Mouse (Mus musculus) stomach, embryonic 15.5 days (tissue): Measurements from ENCODE around the gene Macrod2. TPM values are rescaled to one million over a fixed set of nuclear protein-coding genes. Genes with fewer than 3 reads are reported as not detected.

Experiments used
- ATAC-seq: fragments of 200-750 bp; cut with Nextera tagmentation; 2 replicates; pipeline ENCODE4 v1.8.0; 2017; ENCODE audit warnings: low read depth, moderate number of reproducible peaks, moderate TSS enrichment; ENCODE audit not compliant: insufficient read depth, low FRiP score
- H3K27ac ChIP-seq: fragments of 300-500 bp; sonication (generic); 2 replicates; pipeline ENCODE4 v1.5.1; 2015; ENCODE audit warnings: mild to moderate bottlenecking, inconsistent platforms
- H3K27me3 ChIP-seq: fragments of 300-500 bp; sonication (generic); replicated peaks from 2 replicates; pipeline ENCODE4 v1.6.1; 2015; ENCODE audit warnings: inconsistent platforms
- H3K36me3 ChIP-seq: fragments of 300-500 bp; sonication (generic); 2 replicates; pipeline ENCODE4 v1.6.1; 2015; ENCODE audit warnings: inconsistent platforms
- H3K4me1 ChIP-seq: fragments of 300-500 bp; sonication (generic); 2 replicates; pipeline ENCODE4 v1.6.1; 2015; ENCODE audit warnings: inconsistent platforms
- H3K4me2 ChIP-seq: fragments of 300-500 bp; sonication (generic); 2 replicates; pipeline ENCODE4 v1.6.1; 2015; ENCODE audit warnings: mild to moderate bottlenecking, inconsistent platforms
- H3K4me3 ChIP-seq: fragments of 300-500 bp; sonication (generic); replicated peaks from 2 replicates; pipeline ENCODE4 v1.5.1; 2015; ENCODE audit warnings: inconsistent platforms
- H3K9ac ChIP-seq: fragments of 300-500 bp; sonication (generic); 2 replicates; pipeline ENCODE4 v1.6.1; 2015; ENCODE audit warnings: inconsistent platforms
- H3K9me3 ChIP-seq: fragments of 300-500 bp; sonication (generic); 2 replicates; pipeline ENCODE4 v1.6.1; 2016; ENCODE audit warnings: inconsistent platforms
- WGBS: fragments of 180-500 bp; shearing (Covaris S2); methylation state at CpG from one replicate; pipeline ENCODE4 v1.1.7; 2015; 5-methylcytosine and 5-hydroxymethylcytosine counted together
- polyA plus RNA-seq: library from polyadenylated mRNA; unstranded; fragments of >200 nt; fragmentation: Nextera tagmentation; extraction: Ambion mirVana; gene quantifications from 2 replicates; pipeline ENCODE4 v1.2.1, GENCODE M21; 2015

Gene Macrod2
- polyA plus RNA-seq, 1 experiment from 2014 or later, result 40.8 TPM

DNA sequence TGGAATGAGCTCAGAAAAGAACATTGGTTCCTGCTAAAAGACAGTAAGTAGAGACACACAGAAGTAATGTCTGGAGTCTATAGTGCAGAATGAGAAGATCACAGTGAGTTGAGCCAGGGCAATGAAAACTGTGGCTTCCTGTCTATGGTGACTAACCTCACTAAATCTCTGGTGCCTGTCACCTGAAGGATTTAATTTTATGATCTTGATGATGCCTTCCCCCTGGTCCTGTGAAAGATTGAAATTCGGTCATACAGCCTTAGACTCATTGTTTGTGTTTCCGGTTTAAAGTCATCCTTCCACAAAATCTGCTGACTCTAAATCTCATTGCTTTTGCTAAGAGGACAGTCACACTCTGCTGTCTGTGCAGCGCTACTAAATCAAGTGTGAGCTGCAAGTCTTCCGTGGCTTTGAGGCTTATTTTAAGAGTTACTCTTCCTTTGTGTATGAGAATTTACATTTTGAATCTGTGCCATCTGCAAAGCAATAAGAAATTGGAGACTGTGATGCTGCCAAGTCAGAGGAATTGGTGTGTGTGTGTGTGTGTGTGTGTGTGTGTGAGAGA, 1836.0 kb downstream of the Macrod2 start:
- Histone ChIP-seq H3K4me3 (no peak overlapping the region), H3K4me1 (no peaks in the 10 kb centered on the region), H3K27me3 (no peaks in the 10 kb centered on the region), H3K36me3 (no peaks in the 10 kb centered on the region), H3K4me2 (no peak overlapping the region), H3K27ac (no peak overlapping the region), H3K9me3 (no peaks in the 10 kb centered on the region), H3K9ac (no peak overlapping the region)
- ATAC-seq, result no peak
- 53% methylated on average over 4 of the region's 4 CpGs for whole genome bisulfite sequencing

DNA sequence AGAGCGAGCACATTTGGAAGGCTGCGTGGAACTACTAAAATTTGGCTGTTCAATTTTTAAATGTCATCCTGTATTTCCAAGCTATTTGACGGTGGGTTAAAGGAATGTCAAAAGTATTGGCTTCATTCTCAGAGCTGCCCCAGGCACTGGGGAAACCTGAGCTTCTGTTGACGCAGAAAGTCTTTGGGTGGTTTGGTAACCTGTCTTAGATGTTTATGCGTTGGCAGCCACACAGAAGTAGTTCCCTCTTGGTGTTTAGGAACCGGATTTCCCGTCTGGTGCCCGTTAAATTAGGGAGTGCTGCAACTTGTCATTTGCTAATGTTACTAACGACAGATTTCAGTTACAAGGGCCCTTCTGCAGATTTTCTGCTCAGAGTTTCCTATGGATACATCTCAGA, 1837.7 kb downstream of the Macrod2 start:
- WGBS, result 45% methylated on average over 9 of the region's 9 CpGs
- ATAC-seq, result no peak

DNA sequence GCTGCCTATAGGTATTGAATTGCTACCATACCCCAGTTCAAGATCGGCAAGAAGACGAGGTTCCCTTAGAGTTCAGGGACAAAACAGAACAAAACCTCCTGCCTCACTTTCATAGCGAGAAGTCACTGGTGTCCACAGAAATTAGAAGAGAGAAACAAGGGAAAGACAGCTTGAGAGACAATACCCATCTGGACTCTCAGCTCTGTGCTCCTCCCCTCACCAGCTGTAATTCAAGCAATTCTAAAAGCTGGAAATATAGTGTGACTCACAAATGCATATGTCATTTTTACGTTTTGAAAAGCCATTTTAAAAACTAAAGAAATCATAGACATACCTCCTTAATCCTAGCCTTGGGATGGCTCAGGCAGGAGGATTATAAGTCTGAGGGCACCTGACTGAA, 1848.4 kb downstream of the Macrod2 start:
- no peak overlapping the region for H3K4me2 ChIP-seq
- H3K27ac ChIP-seq, result no peak overlapping the region
- no peaks in the 10 kb centered on the region for H3K4me1 ChIP-seq
- no peak overlapping the region for H3K9ac ChIP-seq
- H3K9me3 ChIP-seq, result no peaks in the 10 kb centered on the region
- no peak overlapping the region for H3K4me3 ChIP-seq
- ATAC-seq, result no peak
- 68% methylated on average over 4 of the region's 4 CpGs for WGBS
- no peaks in the 10 kb centered on the region for H3K36me3 ChIP-seq
- no peaks in the 10 kb centered on the region for H3K27me3 ChIP-seq

More for the DNA sequence above, 1837.7 kb downstream of the Macrod2 start:
- Histone ChIP-seq H3K9ac (no peak overlapping the region), H3K36me3 (no peaks in the 10 kb centered on the region), H3K4me3 (no peak overlapping the region), H3K27ac (no peak overlapping the region), H3K27me3 (no peaks in the 10 kb centered on the region), H3K4me2 (no peak overlapping the region), H3K9me3 (no peaks in the 10 kb centered on the region), H3K4me1 (no peaks in the 10 kb centered on the region)

DNA sequence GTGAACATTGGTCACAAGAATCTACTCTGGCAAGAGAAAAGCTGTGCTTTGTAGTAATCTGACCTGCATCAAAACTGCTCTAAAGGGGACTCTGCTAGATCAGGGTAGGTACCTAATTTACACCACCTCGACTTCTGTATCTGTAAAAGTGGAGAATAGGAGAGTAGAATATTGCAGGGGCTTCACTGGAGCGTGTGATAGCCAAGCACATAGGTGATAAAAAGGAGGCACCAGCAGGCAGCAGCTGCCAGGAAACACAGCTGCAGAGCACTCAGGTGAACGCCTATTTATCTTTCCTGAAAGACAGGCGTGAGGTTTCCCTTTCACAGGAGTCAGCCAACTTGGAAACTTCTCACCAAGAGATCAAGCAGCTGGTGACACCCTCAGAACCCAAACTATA, 1855.3 kb downstream of the Macrod2 start:
- Histone ChIP-seq H3K4me3 (no peak overlapping the region), H3K36me3 (no peaks in the 10 kb centered on the region), H3K27me3 (no peaks in the 10 kb centered on the region), H3K4me2 (no peak overlapping the region), H3K9me3 (no peaks in the 10 kb centered on the region), H3K9ac (no peak overlapping the region), H3K27ac (no peak overlapping the region), H3K4me1 (no peaks in the 10 kb centered on the region)
- 32% methylated on average over 4 of the region's 4 CpGs for WGBS
- ATAC-seq, result no peak

DNA sequence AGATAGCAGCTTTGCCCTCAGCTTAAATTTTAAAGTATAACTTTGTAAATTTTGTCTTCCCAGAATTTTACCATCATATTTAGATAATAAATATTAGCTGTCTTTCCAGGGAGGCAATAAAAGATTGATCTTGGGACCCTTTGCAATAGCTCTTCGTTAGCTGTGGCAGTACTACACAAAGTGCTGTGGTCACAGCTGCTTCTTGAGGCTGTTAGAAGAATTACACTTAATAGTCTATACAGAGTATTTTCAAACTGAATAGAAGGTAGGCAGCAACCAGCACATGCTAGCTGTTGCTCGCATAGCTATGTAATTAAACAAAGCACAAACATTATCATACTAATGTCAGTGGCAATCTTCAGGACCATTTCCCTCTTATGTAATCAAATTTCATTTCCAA, 1856.4 kb downstream of the Macrod2 start:
- H3K4me1 ChIP-seq, result no peaks in the 10 kb centered on the region
- ATAC-seq, result no peak
- no peak overlapping the region for H3K4me2 ChIP-seq
- 69% methylated on average over 2 of the region's 2 CpGs for WGBS
- no peak overlapping the region for H3K27ac ChIP-seq
- no peaks in the 10 kb centered on the region for H3K36me3 ChIP-seq
- H3K9ac ChIP-seq, result no peak overlapping the region
- no peak overlapping the region for H3K4me3 ChIP-seq
- no peaks in the 10 kb centered on the region for H3K9me3 ChIP-seq
- no peaks in the 10 kb centered on the region for H3K27me3 ChIP-seq

DNA sequence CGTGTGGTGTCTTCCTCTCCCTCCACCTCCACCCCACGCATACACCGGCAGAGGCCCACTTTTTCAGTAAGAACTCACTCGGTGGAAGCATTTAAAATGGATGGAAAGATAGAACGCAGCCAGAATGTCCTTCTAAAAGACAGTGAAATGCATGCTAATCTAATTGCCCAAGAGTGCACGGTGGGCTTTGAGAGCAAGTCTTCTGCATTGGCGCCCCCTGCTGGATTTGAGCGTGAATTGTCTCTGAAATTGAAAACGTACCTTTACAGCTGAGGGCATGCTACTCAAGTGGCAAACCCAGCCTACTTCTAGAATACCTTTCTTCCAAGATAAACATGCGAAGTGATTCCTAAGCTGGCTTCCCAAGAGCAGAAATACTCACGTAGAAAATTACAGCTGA, 1858.8 kb downstream of the Macrod2 start:
- Histone ChIP-seq H3K27me3 (no peaks in the 10 kb centered on the region), H3K4me1 (no peaks in the 10 kb centered on the region), H3K4me3 (no peak overlapping the region), H3K9ac (no peak overlapping the region), H3K9me3 (no peaks in the 10 kb centered on the region), H3K36me3 (no peaks in the 10 kb centered on the region), H3K4me2 (no peak overlapping the region), H3K27ac (no peak overlapping the region)
- ATAC-seq, result peak; percentile 47; the same call in 1 of the 2 replicates
- WGBS, result 15% methylated on average over 11 of the region's 11 CpGs

DNA sequence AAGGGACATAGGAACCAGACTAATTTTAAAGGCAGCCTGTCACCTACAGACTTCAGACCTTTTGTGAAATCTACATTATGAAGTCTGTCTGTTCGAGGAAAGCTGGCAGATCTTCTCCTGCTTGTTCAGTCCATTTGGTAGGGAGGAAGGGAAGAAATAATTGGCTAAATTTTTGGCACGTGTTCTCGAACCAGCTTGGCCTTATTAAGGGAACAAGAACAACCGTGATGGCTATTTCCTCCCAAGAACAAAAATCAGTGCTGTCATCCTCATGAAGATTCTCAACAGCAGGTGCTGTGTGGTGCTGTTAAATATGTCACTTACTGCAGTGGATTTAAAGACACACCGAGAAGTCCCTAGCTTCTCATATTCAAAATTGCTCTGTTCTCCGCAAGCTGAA, 1859.5 kb downstream of the Macrod2 start:
- no peak overlapping the region for H3K9ac ChIP-seq
- H3K27me3 ChIP-seq, result no peaks in the 10 kb centered on the region
- no peaks in the 10 kb centered on the region for H3K9me3 ChIP-seq
- H3K4me3 ChIP-seq, result no peak overlapping the region
- WGBS, result 82% methylated on average over 6 of the region's 6 CpGs
- no peak overlapping the region for H3K4me2 ChIP-seq
- H3K27ac ChIP-seq, result no peak overlapping the region
- H3K36me3 ChIP-seq, result no peaks in the 10 kb centered on the region
- no peak for ATAC-seq
- no peaks in the 10 kb centered on the region for H3K4me1 ChIP-seq

DNA sequence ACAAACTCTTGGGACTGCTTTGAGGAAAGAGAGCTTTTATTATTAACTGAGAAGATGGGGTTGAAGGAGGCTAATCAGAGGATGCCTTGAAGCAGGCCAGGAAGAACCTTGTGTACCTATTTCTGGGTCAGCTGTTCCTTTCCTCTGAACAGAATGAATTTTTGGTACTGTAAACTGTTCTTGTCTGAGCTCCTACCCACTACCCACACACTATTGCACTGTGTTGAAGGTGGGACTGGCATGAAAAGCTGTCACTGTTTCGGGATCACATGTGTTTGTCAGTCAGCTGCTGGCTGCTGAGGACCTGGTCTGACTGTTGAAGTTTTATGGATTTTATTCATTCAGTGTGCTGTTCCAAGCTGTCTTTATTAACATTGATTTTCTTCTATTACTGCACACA, 1862.4 kb downstream of the Macrod2 start:
- Histone ChIP-seq H3K4me3 (no peak overlapping the region), H3K36me3 (no peaks in the 10 kb centered on the region)
- ATAC-seq, result no peak

DNA sequence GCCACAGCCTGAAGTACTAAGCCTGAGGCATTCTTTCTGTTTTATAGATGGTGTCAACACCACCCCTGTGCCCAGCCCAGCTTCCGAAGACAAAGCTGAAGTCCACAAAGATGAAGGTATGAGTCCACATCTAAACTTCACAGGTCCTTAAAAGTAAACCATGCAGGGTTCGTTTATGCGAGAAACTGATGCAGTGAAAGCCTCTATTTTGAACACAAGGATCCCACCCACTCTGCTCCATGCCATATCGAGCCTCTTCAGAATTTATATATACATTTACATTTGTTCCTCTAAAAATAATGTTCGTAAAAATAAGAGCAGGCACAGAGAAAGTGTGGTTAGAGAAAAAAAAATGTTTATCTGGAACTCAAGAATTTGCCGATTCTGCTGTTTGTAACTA, 1865.9 kb downstream of the Macrod2 start:
- Histone ChIP-seq H3K4me1 (no peaks in the 10 kb centered on the region), H3K9ac (no peak overlapping the region), H3K9me3 (no peaks in the 10 kb centered on the region), H3K27ac (no peak overlapping the region), H3K4me3 (no peak overlapping the region), H3K36me3 (no peaks in the 10 kb centered on the region), H3K27me3 (no peaks in the 10 kb centered on the region), H3K4me2 (no peak overlapping the region)
- ATAC-seq, result no peak
- 61% methylated on average over 6 of the region's 6 CpGs for WGBS

More for the DNA sequence above, 1862.4 kb downstream of the Macrod2 start:
- Histone ChIP-seq H3K27me3 (no peaks in the 10 kb centered on the region), H3K9ac (no peak overlapping the region), H3K27ac (no peak overlapping the region), H3K4me2 (no peak overlapping the region), H3K9me3 (no peaks in the 10 kb centered on the region), H3K4me1 (no peaks in the 10 kb centered on the region)
- WGBS, result 81% methylated on average over 1 of the region's 1 CpGs

DNA sequence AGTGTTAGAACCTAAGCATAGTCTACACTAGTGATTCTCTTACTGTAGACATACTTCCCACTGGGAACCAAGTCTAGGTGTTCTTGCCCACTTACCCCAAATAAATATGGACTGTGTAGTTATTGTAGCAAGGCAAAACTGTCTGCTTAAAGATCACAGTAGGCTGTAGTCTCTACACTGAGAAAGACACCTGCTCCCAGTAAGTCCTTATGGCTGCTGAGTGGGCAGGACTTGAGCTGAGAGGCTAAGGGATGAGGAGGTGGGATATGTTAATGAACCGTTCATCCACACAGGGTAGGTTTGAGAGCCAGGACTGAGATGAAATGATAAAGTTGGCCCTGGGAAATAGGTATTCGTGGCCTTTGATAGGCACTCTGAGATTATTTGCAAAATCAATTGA, 1869.6 kb downstream of the Macrod2 start:
- H3K4me1 ChIP-seq, result no peaks in the 10 kb centered on the region
- ATAC-seq, result no peak
- WGBS, result 81% methylated on average over 2 of the region's 2 CpGs
- no peaks in the 10 kb centered on the region for H3K9me3 ChIP-seq
- no peaks in the 10 kb centered on the region for H3K36me3 ChIP-seq
- no peak overlapping the region for H3K27ac ChIP-seq
- no peaks in the 10 kb centered on the region for H3K27me3 ChIP-seq
- no peak overlapping the region for H3K4me3 ChIP-seq
- no peak overlapping the region for H3K4me2 ChIP-seq
- H3K9ac ChIP-seq, result no peak overlapping the region

DNA sequence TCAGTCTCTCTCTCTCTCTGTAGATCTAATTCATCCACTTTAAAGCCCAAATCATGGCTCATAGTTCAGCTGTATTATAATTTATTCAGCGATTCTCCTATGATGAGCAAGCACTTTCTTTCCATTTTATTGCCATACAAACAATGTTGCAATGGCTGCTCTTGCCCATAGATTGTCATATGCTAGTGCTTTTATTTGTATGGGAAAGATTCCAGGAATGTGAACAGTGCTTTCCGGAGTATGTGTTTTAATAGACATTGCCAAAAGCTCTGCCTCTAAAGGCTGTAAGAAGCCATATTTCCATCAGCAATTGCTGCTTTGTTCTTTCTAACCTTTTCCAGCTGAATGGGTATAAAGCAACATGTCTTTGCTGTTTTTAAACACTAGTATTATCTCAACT, 1872.7 kb downstream of the Macrod2 start:
- no peaks in the 10 kb centered on the region for H3K36me3 ChIP-seq
- H3K9me3 ChIP-seq, result no peaks in the 10 kb centered on the region
- H3K9ac ChIP-seq, result no peak overlapping the region
- no peak overlapping the region for H3K27ac ChIP-seq
- no peaks in the 10 kb centered on the region for H3K4me1 ChIP-seq
- H3K27me3 ChIP-seq, result no peaks in the 10 kb centered on the region
- WGBS, result 74% methylated on average over 2 of the region's 2 CpGs
- no peak overlapping the region for H3K4me3 ChIP-seq
- ATAC-seq, result no peak
- H3K4me2 ChIP-seq, result no peak overlapping the region

DNA sequence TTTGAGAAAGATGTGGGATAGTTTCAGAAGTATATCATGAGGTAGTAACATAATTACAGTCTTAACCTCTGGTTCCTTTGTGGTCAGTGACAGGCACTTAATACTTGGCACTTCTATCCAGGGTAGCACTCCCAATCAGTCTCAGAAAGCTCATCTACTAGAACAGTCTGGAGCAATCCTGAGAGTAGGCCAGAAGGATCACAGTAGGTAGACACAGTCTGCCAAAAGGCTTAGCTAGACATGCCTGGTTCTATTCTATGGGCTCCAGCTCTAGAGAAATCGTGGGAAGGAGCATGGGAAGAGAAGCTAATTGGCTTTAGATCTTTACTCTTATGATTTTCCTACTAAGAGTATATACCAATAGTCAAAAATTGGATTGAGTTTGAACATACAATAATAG, 1891.7 kb downstream of the Macrod2 start:
- Histone ChIP-seq H3K9ac (no peak overlapping the region), H3K27ac (no peak overlapping the region), H3K36me3 (no peaks in the 10 kb centered on the region), H3K27me3 (no peaks in the 10 kb centered on the region), H3K4me3 (no peak overlapping the region), H3K9me3 (no peaks in the 10 kb centered on the region), H3K4me1 (no peaks in the 10 kb centered on the region), H3K4me2 (no peak overlapping the region)
- 49% methylated on average over 1 of the region's 1 CpGs for WGBS
- no peak for ATAC-seq

DNA sequence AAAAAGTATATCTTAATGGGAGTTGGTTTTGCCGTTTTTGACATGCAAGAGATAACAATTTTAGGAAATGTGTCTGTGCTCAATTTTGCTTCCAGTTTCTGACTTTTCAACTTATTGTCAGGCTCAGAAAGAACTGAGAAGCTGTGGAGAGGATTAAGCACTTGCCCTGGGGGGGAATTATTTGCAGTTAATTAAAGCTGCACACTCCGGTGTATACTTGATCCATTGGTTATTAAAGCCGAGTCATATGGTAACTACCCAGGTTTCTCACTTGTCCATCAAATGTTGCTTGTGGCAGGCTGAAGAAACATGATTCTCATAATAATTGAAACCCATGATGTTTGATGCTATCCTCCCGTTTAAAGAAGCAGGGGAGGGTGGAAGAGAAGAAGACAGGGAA, 1899.7 kb downstream of the Macrod2 start:
- no peaks in the 10 kb centered on the region for H3K36me3 ChIP-seq
- H3K4me3 ChIP-seq, result no peak overlapping the region
- no peak for ATAC-seq
- no peaks in the 10 kb centered on the region for H3K9me3 ChIP-seq
- WGBS, result 78% methylated on average over 4 of the region's 4 CpGs
- H3K27me3 ChIP-seq, result no peaks in the 10 kb centered on the region
- no peak overlapping the region for H3K4me2 ChIP-seq
- H3K9ac ChIP-seq, result no peak overlapping the region
- H3K4me1 ChIP-seq, result no peaks in the 10 kb centered on the region
- no peak overlapping the region for H3K27ac ChIP-seq
